Mouse (Mus musculus): Measurements from ENCODE around the gene Smarce1. TPM values are rescaled to one million over a fixed set of nuclear protein-coding genes. Genes with fewer than 3 reads are reported as not detected.
A peak's percentile ranks its signal among the peaks of the same experiment; 100 is the strongest.

The Smarce1 gene
- polyA plus RNA-seq, 1 experiment from 2014 or later = 203 TPM

GRCm38 (mm10) chr11:99217248-99217986 is 13.4 kb downstream of the Smarce1 start:
- ATAC-seq (replicated peaks; ENCODE audit: low FRiP score) = no peak
- H3K27ac ChIP-seq (ENCODE audit: low read depth, low read length) = no peak overlapping the region
- H3K9me3 ChIP-seq (ENCODE audit: control insufficient read depth, low read length) = no peaks in the 10 kb centered on the region
- WGBS = 90% methylated on average over 7 of the region's 7 CpGs
- H3K4me2 ChIP-seq (ENCODE audit: low read depth, low read length, severe bottlenecking) = no peak overlapping the region
- no peaks in the 10 kb centered on the region for H3K27me3 ChIP-seq (ENCODE audit: control insufficient read depth, insufficient read depth, low read length)
- peaks cover 24% of the 10 kb centered on the region for H3K36me3 ChIP-seq (ENCODE audit: control insufficient read depth, insufficient read depth, low read length)
- no peaks in the 10 kb centered on the region for H3K4me1 ChIP-seq (replicated peaks; ENCODE audit: control insufficient read depth, insufficient read depth, low read length)
- DNase-seq (ENCODE audit: low spot score) = no peak
- no peak overlapping the region for H3K9ac ChIP-seq (ENCODE audit: low read length)
- H3K4me3 ChIP-seq (ENCODE audit: low read depth, low read length) = no peak overlapping the region

- DNase-seq (ENCODE audit: low spot score) = no peak
- Histone ChIP-seq H3K9ac (ENCODE audit: low read length) (no peak overlapping the region), H3K27ac (ENCODE audit: low read depth, low read length) (no peak overlapping the region), H3K27me3 (ENCODE audit: control insufficient read depth, insufficient read depth, low read length) (no peaks in the 10 kb centered on the region), H3K4me3 (ENCODE audit: low read depth, low read length) (no peak overlapping the region), H3K4me1 (replicated peaks; ENCODE audit: control insufficient read depth, insufficient read depth, low read length) (no peaks in the 10 kb centered on the region), H3K4me2 (ENCODE audit: low read depth, low read length, severe bottlenecking) (no peak overlapping the region), H3K9me3 (ENCODE audit: control insufficient read depth, low read length) (no peaks in the 10 kb centered on the region), H3K36me3 (ENCODE audit: control insufficient read depth, insufficient read depth, low read length) (peaks cover 34% of the 10 kb centered on the region)
- ATAC-seq (replicated peaks; ENCODE audit: low FRiP score) = no peak
- 100% methylated on average over 3 of the region's 3 CpGs for WGBS
Observed at GRCm38 (mm10) chr11:99216181-99216580, 14.6 kb downstream of the Smarce1 start.

GRCm38 (mm10) chr11:99212693-99213092 is 18.1 kb downstream of the Smarce1 start:
- Histone ChIP-seq H3K4me3 (ENCODE audit: low read depth, low read length) (no peak overlapping the region), H3K9ac (ENCODE audit: low read length) (no peak overlapping the region), H3K27ac (ENCODE audit: low read depth, low read length) (no peak overlapping the region), H3K9me3 (ENCODE audit: control insufficient read depth, low read length) (no peaks in the 10 kb centered on the region), H3K4me1 (replicated peaks; ENCODE audit: control insufficient read depth, insufficient read depth, low read length) (no peaks in the 10 kb centered on the region), H3K36me3 (ENCODE audit: control insufficient read depth, insufficient read depth, low read length) (peaks cover 38% of the 10 kb centered on the region), H3K27me3 (ENCODE audit: control insufficient read depth, insufficient read depth, low read length) (no peaks in the 10 kb centered on the region), H3K4me2 (ENCODE audit: low read depth, low read length, severe bottlenecking) (no peak overlapping the region)
- 89% methylated on average over 7 of the region's 7 CpGs for WGBS
- ATAC-seq (replicated peaks; ENCODE audit: low FRiP score) (no peak), DNase-seq (ENCODE audit: low spot score) (no peak)

GRCm38 (mm10) chr11:99211964-99212363 is 18.9 kb downstream of the Smarce1 start:
- Histone ChIP-seq H3K4me2 (ENCODE audit: low read depth, low read length, severe bottlenecking) (no peak overlapping the region), H3K4me3 (ENCODE audit: low read depth, low read length) (no peak overlapping the region), H3K9me3 (ENCODE audit: control insufficient read depth, low read length) (no peaks in the 10 kb centered on the region), H3K27me3 (ENCODE audit: control insufficient read depth, insufficient read depth, low read length) (no peaks in the 10 kb centered on the region), H3K9ac (ENCODE audit: low read length) (no peak overlapping the region), H3K4me1 (replicated peaks; ENCODE audit: control insufficient read depth, insufficient read depth, low read length) (no peaks in the 10 kb centered on the region), H3K27ac (ENCODE audit: low read depth, low read length) (no peak overlapping the region), H3K36me3 (ENCODE audit: control insufficient read depth, insufficient read depth, low read length) (peaks cover 37% of the 10 kb centered on the region)
- DNase-seq (ENCODE audit: low spot score) (no peak), ATAC-seq (replicated peaks; ENCODE audit: low FRiP score) (no peak)
- 78% methylated on average over 2 of the region's 2 CpGs for WGBS

GRCm38 (mm10) chr11:99208105-99208669 is 22.6 kb downstream of the Smarce1 start:
- Histone ChIP-seq H3K36me3 (ENCODE audit: control insufficient read depth, insufficient read depth, low read length) (peaks cover 18% of the 10 kb centered on the region), H3K9ac (ENCODE audit: low read length) (no peak overlapping the region), H3K27ac (ENCODE audit: low read depth, low read length) (no peak overlapping the region), H3K9me3 (ENCODE audit: control insufficient read depth, low read length) (no peaks in the 10 kb centered on the region), H3K4me3 (ENCODE audit: low read depth, low read length) (no peak overlapping the region), H3K27me3 (ENCODE audit: control insufficient read depth, insufficient read depth, low read length) (no peaks in the 10 kb centered on the region), H3K4me2 (ENCODE audit: low read depth, low read length, severe bottlenecking) (no peak overlapping the region), H3K4me1 (replicated peaks; ENCODE audit: control insufficient read depth, insufficient read depth, low read length) (no peaks in the 10 kb centered on the region)
- ATAC-seq (replicated peaks; ENCODE audit: low FRiP score) (no peak), DNase-seq (ENCODE audit: low spot score) (no peak)
- 82% methylated on average over 8 of the region's 8 CpGs for WGBS

GRCm38 (mm10) chr11:99207449-99207848 is 23.4 kb downstream of the Smarce1 start:
- Histone ChIP-seq H3K27me3 (ENCODE audit: control insufficient read depth, insufficient read depth, low read length) (no peaks in the 10 kb centered on the region), H3K4me1 (replicated peaks; ENCODE audit: control insufficient read depth, insufficient read depth, low read length) (no peaks in the 10 kb centered on the region), H3K9ac (ENCODE audit: low read length) (no peak overlapping the region), H3K36me3 (ENCODE audit: control insufficient read depth, insufficient read depth, low read length) (peaks cover 13% of the 10 kb centered on the region), H3K27ac (ENCODE audit: low read depth, low read length) (no peak overlapping the region), H3K9me3 (ENCODE audit: control insufficient read depth, low read length) (no peaks in the 10 kb centered on the region), H3K4me3 (ENCODE audit: low read depth, low read length) (no peak overlapping the region), H3K4me2 (ENCODE audit: low read depth, low read length, severe bottlenecking) (no peak overlapping the region)
- ATAC-seq (replicated peaks; ENCODE audit: low FRiP score) (no peak), DNase-seq (ENCODE audit: low spot score) (no peak)
- 34% methylated on average over 2 of the region's 2 CpGs for WGBS

GRCm38 (mm10) chr11:99206954-99207353 is 23.9 kb downstream of the Smarce1 start:
- no peaks in the 10 kb centered on the region for H3K4me1 ChIP-seq (replicated peaks; ENCODE audit: control insufficient read depth, insufficient read depth, low read length)
- no peak overlapping the region for H3K4me2 ChIP-seq (ENCODE audit: low read depth, low read length, severe bottlenecking)
- peaks cover 8% of the 10 kb centered on the region for H3K36me3 ChIP-seq (ENCODE audit: control insufficient read depth, insufficient read depth, low read length)
- ATAC-seq (replicated peaks; ENCODE audit: low FRiP score) (no peak), DNase-seq (ENCODE audit: low spot score) (no peak)
- H3K27me3 ChIP-seq (ENCODE audit: control insufficient read depth, insufficient read depth, low read length) = no peaks in the 10 kb centered on the region
- H3K9ac ChIP-seq (ENCODE audit: low read length) = no peak overlapping the region
- 51% methylated on average over 2 of the region's 2 CpGs for WGBS
- no peaks in the 10 kb centered on the region for H3K9me3 ChIP-seq (ENCODE audit: control insufficient read depth, low read length)
- H3K27ac ChIP-seq (ENCODE audit: low read depth, low read length) = no peak overlapping the region
- no peak overlapping the region for H3K4me3 ChIP-seq (ENCODE audit: low read depth, low read length)

- Histone ChIP-seq H3K27ac (ENCODE audit: low read depth, low read length) (no peak overlapping the region), H3K4me3 (ENCODE audit: low read depth, low read length) (no peak overlapping the region), H3K27me3 (ENCODE audit: control insufficient read depth, insufficient read depth, low read length) (no peaks in the 10 kb centered on the region), H3K4me2 (ENCODE audit: low read depth, low read length, severe bottlenecking) (no peak overlapping the region), H3K4me1 (replicated peaks; ENCODE audit: control insufficient read depth, insufficient read depth, low read length) (no peaks in the 10 kb centered on the region), H3K36me3 (ENCODE audit: control insufficient read depth, insufficient read depth, low read length) (no peaks in the 10 kb centered on the region), H3K9ac (ENCODE audit: low read length) (no peak overlapping the region), H3K9me3 (ENCODE audit: control insufficient read depth, low read length) (no peaks in the 10 kb centered on the region)
- ATAC-seq (replicated peaks; ENCODE audit: low FRiP score) (no peak), DNase-seq (ENCODE audit: low spot score) (peak; percentile 74)
- 28% methylated on average over 14 of the region's 14 CpGs for WGBS
Observed at GRCm38 (mm10) chr11:99189154-99189582, 41.6 kb downstream of the Smarce1 start.

GRCm38 (mm10) chr11:99187348-99187747 is 43.5 kb downstream of the Smarce1 start:
- ATAC-seq (replicated peaks; ENCODE audit: low FRiP score) (no peak), DNase-seq (ENCODE audit: low spot score) (no peak)
- Histone ChIP-seq H3K9me3 (ENCODE audit: control insufficient read depth, low read length) (no peaks in the 10 kb centered on the region), H3K4me2 (ENCODE audit: low read depth, low read length, severe bottlenecking) (no peak overlapping the region), H3K9ac (ENCODE audit: low read length) (no peak overlapping the region), H3K27me3 (ENCODE audit: control insufficient read depth, insufficient read depth, low read length) (no peaks in the 10 kb centered on the region), H3K27ac (ENCODE audit: low read depth, low read length) (no peak overlapping the region), H3K4me1 (replicated peaks; ENCODE audit: control insufficient read depth, insufficient read depth, low read length) (no peaks in the 10 kb centered on the region), H3K36me3 (ENCODE audit: control insufficient read depth, insufficient read depth, low read length) (no peaks in the 10 kb centered on the region), H3K4me3 (ENCODE audit: low read depth, low read length) (no peak overlapping the region)
- 91% methylated on average over 4 of the region's 4 CpGs for WGBS

All from forebrain, embryonic 11.5 days (tissue).